Mouse (Mus musculus): Measurements from ENCODE around the gene Zfp933.
A peak's percentile ranks its signal among the peaks of the same experiment; 100 is the strongest.
"Not testable (repeated sequence)": the region's sequence is repeated elsewhere in the genome, so short reads cannot be mapped to it uniquely, and the experiment has no call there.

The Zfp933 gene

DNA sequence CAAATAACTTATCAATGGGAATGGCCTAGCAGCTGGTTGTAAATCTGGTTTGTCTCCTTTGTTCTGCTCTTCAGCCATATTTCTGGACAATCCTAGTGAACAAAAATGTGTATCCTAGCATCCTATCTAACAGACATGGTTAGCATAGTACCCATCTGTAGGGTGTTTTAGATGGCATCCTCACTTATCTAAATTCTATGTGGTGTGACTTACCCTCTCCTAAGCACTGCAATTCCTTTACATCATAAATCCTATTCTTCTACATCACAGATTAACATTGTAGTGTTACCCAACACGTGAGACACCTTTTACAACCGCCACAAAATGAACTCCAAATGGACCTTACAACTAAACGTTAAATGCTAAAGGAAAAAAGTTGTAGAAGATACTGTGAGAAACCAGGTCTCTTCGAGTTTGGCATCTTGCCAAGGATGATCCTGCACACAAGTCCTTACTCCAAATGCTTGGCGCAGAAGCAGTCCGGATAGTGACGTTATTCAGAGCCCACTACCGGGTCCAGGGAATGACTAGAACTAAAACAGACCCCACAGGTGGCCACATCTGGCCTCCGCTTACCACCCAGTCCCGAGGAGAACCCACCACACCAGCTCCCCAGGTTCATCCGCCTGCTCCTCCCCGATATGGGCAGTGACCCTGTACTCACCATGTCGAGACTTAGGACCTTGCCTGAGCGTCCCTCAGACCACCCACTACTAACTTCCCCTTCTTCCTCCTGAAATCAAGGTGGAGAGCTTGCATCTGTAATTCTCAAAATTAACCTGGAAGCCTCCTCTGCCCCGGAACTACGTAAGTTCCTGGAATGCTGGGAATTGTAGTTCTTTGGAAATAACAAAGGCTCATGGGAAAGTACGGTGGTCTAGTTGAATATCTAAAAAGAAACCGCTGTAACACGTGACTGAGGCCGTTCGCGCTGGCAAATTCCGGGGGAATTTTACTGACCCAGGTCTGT, at the start of gene Zfp933:
Gene Zfp933, minus strand, starts transcription at position 753 of the 970 bp plus-strand sequence.
- DNase-seq = peak; percentile 30 to 51

DNA sequence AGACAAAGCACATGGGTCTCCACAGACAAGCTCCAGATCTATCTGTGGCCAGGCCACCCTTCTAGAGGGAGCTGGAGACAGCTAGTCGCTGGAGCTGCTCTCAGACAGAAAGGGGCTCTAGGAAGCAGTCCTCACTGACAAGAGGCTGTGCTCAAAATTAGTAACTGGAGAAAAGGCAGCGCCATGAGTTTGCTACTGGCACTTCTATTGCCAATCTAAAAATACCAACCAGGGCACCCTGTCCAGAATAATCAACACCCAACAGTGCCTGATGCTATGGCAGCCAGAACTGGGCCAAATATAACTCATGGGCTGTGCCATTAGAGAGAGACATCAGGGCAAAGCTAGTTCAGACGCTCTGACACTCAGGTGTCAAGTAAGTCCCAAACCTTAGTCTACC, 49.2 kb upstream of the Zfp933 start:
- no peak for DNase-seq

DNA sequence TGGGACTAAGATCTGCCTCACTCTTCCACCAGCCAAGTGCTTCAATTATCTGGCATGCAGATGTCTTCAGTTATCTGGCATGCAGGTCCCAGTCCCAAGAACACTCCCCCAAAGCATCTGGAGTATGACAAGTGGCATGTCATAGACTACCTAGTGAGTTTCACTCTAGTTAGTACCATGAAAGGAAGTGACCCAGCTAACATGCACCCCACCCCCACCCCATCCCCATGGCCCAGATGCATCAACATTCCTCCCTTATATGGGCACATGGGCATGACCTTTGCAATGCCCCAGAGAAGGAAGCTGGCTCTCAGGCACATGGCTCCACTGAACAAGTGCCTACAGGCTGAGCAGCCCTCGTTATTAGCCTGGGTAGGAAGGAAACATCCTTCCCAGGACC, 48.2 kb upstream of the Zfp933 start:
- no peak for DNase-seq

DNA sequence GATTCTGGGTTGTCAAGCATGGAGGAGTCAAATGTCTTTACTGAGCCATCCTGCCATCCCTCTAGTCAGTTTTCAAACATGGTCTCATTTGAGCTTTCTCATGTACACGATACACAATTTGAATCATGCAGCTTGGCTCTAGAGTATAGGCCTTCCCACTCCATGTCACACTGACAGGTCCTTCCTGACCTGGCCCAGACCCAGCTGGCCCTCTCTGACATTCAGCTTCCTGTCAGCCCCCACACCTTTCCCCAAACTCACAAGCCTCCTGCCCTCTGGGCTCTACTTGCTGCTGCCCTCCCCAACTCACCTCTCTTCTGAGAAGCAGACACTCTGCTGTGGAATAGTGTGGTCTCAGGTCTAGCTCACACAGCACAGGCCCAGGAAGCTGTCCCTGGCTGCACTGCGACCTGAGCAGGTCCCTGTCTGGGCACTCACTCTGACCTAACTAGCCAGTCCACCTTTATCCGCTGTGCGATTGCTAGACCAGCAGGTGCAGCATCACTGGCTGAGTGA, 47.7 kb upstream of the Zfp933 start:
- no peak for DNase-seq

DNA sequence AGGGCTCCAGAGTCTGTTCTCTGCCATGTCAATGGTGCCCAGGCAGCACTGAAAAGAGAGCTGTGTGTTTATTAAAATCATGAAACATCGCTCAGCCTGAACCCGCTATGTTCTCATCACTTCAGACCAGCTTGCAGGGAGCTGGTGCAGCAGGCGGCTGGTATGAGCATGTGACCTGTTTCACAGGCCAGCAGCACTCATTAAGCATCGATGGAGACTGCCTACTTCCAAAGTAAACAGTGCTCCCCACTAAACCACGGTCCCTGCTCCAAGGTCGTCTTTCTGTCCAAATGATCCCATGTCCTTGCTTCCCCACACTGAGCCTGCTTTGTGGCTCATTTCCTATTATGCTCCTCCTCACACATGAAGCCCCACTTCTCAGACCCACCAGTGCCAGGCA, 42.2 kb upstream of the Zfp933 start:
- no peak for DNase-seq

DNA sequence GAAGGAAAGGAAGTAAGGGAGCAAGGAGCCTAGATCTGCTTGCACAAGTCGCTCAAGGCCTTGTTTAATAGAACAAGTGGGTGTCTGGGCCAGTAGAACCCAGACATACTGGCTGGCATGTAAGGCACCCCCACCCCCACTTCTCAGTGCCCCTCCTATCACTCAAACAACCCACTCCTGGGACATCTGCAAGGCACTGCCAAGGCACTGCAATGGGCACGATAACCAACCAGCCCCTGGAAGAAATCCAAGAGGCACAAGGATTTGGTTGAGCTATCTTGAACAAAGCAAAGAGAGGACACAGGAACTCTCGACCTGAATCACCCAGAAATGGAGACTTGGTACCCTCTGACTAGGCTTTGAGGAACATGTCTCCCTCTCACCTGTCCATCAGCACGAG, 40.1 kb upstream of the Zfp933 start:
- no peak for DNase-seq

DNA sequence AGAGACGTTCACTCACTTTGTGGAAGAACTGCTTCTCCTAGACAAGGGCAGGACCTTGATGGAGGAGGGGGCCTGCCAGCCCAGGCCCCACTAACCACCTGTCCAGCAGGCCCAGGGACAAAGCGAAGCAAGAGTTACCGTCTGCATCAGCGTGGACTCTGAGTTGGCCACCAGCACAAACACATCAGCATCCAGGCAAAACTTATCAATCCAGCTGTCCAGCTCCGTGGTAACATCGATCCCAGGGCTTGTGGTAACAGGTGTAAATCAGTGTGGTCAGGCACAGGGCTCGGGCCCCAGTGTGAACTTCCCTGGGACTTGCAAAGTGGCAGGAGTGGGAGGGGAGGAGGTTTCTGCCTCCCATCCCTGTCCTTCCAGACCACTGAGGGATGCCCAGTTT, 39.1 kb upstream of the Zfp933 start:
- no peak for DNase-seq

DNA sequence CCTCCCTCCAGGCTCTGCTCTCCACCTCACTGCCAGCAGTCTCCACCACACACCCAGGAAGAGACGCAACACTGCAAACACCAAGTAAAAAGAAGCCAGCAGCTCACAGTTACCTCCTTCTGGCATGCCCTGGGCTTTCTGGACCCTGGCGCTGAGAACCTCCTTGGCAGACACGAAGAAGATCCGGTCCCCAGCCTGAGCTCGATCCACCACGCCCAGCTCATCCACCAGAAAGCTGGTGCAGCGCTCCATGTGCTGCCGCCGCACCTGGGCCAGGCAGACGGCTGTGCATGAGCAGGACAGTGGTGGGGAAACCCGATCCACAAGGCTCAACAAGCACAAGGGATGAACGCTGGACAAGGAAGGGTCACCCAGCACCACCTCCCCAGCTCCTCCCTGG, 38.0 kb upstream of the Zfp933 start:
- DNase-seq = no peak

DNA sequence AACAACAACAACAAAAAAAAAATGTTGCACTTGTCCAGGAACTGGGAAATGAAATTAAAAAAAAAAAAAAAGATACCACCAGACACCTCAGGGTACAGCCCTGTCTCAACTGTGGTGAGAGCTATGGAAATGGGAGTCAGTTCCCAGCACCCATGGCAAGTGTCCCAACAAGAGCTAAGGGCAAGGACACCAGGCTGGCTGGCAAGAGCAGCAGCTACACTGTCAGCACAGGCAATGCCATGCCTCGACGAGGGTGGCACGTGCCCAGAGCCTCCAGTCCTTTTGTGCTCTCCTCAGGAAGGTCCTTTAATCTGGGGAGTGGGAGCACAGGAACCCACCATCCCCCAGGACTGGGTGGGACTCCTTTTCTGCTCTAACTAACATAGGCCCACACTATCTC, 36.0 kb upstream of the Zfp933 start:
- no peak for DNase-seq

DNA sequence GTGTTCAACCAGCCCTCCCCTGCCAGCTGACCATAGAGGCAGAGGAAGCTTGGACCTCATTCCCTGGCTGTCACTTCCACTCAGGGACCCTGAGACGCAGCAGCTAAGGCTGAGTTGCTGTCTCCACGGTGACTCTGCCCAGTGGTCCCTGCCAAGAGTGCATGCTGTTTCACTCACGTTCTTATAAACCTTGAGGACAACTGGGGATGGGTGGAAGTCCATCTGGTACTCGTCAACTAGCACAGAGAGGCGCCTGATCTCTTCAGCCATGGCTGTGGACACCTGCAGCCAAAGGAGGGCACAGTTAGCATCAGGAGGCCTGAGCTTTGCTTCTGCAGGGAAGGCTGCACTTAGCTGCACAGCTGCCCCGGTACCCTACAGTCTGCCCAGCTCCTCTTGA, 34.9 kb upstream of the Zfp933 start:
- no peak for DNase-seq

DNA sequence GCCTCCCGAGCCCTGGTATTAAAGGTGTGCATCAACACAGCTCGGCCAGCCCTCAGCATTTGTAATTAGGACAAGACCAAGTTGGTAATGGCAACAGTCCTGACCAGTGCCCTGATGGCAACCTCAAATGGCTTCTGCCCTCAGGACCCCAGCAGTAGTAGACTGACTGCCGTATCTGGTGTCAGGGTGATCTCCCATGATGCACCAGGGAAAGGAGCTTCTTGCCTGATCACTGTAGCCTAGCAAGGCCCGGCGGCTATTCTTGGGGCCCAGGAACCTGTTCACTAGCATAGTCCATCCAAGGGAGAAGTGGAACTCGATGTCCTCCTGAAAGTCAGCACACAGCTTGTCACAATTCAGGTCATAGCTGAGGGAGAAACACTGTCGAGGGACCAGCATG, 33.6 kb upstream of the Zfp933 start:
- DNase-seq = no peak

DNA sequence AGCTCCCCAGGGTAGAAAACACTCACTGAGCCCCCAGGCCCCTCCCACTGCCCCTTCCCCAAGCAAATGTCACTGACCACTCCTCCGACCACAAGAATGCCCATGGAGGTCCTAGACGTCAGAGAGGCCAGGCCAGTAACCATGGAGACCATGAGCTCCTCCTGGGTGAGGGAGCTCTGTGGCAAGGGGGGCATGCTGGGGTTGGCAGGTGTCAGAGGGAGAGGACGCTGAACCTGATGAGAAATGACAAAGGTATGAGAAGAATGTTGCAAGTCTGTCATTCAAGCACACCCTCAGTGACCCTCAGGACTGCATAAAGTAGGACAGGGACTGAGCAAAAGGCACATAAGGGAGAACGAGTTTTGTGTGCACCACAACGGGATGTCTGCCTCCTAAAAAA, 31.7 kb upstream of the Zfp933 start:
- DNase-seq = no peak

DNA sequence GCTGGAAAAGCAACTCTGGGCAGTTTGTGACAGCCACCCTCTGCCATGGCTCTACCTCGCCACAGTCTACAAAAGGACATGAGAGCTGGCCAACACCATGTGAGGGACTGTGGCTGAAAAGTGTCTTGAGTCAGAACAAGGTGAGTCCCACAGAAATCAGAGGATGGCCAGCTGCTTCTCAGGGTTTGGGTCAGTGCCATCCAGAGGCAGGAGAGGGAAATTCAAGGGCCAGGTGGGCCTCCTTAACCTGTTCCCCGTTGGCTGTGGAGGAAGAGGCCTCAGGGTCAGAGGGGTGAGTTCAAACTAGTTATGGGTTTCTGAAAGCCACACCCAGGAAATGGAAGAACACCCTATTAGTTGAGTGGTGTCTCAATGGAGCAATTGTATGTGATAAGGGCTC, 31.3 kb upstream of the Zfp933 start:
- DNase-seq = no peak

DNA sequence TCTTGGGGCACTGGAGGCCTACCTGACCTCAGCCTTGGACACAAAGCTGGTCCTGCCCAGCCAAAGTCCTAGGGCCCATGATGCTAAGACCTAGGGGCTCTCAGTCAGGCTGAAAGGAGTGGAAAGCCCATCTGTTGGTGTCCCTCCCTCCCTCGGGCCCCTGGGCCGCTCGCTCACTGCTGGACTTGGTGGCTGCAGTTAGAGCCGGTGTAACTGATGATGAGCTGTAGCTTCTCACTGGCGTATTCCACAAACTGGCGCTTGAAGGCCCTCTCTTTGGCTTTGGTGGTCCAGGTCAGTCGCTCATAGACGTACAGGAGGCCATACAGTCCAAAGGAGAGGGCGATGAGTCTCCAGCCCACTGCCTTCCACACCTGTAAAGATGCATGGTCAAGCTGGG, 30.4 kb upstream of the Zfp933 start:
- DNase-seq = no peak

DNA sequence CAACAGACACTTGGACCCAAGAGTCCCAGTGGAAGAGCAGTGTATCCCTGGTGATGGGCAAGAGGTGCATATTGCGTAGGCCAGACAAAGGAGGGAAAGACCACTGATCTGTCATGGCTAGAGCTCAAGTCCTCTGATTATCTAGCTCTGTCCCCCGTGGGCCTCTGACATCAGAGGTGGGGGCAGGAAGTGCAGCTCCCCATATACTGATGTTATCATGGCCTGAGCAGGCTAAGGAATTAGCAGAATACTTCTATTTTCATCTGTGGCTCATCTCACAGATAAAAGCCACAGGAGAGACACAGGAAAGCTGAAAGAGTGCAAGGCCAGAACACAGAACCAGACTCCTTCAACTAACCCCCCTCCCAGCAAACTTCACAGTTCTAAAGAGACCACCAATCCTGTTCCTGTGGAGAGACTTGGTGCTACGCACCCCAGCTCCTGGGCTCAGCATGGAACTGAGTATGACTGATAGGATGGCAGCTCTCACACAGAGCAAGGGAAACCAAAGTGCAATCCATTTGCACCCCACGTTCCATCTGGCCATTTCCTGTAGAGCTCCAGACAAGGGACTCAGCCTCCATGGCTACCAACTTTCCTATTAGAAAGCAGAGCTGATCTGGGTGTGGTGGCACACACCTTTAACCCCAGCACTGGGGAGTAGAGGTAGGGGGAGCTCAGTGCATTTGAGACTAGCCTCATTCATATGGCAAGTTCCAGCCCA, 27.8 kb upstream of the Zfp933 start:
- DNase-seq = no peak

DNA sequence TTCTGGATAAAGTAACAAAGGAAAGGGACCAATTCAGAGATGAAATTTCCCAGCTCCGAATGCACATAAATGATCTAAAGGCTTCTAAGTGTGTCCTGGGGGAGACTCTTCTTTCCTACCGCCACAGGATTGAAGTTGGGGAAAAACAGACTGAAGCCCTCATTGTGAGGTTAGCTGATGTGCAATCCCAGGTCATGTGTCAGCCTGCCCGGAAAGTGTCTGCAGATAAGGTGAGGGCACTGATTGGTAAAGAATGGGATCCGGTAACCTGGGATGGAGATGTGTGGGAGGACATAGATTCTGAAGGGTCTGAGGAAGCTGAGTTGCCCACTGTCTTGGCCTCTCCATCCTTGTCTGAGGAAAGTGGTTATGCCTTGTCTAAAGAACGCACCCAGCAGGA, 21.1 kb upstream of the Zfp933 start:
- DNase-seq = no peak

DNA sequence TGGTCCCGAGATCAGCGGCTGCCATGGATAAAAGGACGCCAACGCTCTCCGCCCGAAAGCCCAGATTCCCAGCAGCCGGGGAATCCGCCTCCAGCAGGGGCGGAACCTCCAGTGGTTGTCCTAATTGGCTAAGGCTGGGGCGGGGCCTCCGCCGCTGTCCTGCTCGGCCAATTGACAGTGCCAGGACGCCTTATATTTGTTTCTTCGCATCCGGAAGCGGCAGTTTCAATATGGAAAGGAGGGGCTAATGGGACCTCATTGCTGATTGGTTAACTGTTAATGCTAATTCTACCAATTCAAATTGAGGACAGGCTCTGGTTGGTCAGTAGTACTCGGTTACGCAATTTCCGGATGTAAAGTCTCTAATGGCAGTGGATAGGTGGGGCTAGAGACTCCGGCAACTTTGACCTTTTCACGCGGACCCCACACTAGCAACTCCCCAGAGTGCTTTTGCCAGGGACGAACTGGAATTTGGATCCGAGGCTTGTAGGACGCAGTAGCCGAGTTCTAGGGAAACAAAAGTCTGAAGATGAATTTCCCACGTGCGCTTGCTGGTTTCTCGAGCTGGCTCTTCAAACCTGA, 20.4 kb upstream of the Zfp933 start, which contains the start of the genes Miip and Fv1:
Gene Miip, minus strand, starts transcription at position 367 of the 582 bp plus-strand sequence.
Gene Fv1, plus strand, starts transcription at position 530 of the 582 bp plus-strand sequence.
- DNase-seq = peak; percentile 88 to 93

DNA sequence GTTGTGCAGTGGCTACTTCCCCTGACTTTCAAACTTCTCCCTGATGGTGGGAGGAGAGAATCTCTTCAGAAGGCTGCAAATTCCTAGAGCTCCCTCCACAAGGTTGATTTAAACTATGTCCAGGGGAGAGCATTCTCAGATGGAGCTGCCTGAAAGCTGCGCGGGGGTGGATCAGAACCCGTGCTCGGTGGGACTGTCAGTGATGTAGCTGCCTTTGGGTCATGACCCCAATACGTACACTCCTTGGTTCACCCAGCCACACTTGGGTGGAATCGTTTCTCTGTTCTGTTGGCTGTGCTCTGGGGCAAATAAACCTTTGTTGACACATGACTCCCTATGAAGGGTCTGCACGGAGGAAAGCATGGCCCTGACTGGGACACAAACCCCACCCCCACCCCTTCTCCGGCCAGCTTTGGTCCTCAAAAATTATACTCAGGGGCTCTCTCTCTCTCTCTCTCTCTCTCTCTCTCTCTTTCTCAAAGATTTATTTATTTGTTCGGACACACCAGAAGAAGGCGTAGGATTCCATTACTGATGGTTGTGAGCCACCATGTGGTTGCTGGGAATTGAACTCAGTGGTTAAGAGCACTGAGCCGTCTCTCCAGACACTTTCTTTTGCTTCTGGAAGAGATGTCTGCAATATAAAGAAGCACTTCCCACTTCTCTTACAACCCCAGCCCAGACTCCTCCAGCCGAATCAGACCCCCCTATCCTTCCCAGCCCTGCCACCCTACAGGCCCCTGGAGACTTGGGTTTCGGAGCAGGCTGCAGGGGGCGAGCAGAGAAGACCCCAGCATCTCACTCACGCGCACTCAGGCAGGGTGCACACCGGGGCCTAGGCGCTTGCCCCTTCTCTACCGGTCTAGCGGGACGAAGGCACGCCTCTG, 19.6 kb upstream of the Zfp933 start:
- DNase-seq = no peak

DNA sequence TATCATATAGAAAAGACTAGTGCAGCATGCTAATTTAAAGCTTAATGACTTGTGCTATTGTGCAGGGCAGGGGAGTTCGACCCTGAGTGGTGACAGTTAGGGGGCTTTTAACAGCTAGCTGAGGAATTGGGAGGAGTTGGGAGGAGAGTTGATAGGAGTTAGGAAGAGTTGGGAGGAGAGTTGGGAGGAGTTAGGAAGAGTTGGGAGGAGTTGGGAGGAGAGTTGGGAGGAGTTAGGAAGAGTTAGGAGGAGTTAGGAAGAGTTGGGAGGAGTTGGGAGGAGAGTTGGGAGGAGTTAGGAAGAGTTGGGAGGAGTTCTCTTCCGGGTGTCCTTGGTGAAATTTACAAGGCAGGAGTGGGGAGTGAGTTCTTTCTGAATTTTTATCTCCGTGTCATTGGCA, 18.6 kb upstream of the Zfp933 start:
- DNase-seq = not testable (repeated sequence)

DNA sequence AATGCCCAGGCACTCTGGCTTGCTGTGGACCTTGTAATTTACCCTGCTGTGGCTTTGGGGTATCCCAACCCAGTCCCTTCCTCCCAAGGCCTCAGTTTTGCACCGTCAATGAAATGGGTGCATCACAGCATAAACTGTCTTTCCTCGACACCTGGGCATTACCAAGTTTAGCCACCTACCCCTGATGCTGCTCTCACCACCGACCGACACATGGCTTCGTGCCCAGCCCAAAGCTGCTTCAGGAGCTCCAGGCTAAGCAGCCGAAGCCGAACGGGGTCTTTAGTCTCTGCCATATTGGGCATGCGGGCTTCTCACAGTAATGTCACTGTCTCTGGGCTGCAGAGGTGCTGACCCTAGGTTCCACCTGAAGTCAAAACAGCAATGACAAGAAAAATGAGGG, 17.9 kb upstream of the Zfp933 start:
- DNase-seq = no peak

DNA sequence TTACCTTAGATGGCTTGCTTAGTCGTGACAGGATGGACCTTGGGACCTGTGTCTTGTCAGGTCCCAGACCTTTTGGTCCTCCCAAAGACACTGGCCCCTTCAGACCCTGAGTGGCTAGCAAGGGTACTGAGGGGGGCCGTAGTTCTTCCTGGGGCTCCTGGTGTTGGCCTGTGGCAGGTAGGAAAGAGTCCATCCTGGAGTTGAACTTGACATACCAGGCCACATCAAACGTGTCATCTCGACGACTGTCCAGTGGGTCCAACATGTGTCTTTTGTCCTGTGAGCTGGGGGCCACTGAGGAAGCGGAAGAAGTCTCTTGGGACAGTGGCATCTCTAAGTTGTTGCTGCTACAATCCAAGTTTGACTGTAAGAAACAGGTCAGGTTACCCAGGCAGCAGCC, 17.5 kb upstream of the Zfp933 start:
- DNase-seq = no peak

DNA sequence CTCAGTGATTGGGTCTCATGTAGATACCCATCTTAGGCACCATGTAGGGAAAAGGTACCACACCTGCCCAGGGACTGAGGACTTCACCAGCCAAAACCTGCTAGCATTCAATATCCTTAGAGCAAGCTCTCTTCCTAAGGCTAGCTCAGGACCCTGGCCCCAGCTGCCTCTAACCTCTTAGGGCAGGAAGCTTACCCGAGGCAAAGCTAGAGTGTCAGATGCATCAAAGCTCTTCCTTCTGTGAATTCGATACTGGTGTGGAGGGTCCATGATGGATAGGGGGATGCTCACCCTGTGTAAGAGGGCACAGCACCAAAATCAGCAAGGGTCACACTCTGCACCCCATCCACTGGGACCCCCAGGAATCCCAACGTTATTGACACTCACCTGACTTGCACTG, 13.9 kb upstream of the Zfp933 start:
- no peak for DNase-seq

All from thymus, adult 18-20 months (tissue).